Mouse (Mus musculus) cerebellum, adult 11-12 months (tissue): ENCODE data around the gene Myl6.

ENCODE experiments used
- DNase-seq: peaks from one replicate; pipeline ENCODE4 v3.0.0; 2022

Gene Myl6

DNA sequence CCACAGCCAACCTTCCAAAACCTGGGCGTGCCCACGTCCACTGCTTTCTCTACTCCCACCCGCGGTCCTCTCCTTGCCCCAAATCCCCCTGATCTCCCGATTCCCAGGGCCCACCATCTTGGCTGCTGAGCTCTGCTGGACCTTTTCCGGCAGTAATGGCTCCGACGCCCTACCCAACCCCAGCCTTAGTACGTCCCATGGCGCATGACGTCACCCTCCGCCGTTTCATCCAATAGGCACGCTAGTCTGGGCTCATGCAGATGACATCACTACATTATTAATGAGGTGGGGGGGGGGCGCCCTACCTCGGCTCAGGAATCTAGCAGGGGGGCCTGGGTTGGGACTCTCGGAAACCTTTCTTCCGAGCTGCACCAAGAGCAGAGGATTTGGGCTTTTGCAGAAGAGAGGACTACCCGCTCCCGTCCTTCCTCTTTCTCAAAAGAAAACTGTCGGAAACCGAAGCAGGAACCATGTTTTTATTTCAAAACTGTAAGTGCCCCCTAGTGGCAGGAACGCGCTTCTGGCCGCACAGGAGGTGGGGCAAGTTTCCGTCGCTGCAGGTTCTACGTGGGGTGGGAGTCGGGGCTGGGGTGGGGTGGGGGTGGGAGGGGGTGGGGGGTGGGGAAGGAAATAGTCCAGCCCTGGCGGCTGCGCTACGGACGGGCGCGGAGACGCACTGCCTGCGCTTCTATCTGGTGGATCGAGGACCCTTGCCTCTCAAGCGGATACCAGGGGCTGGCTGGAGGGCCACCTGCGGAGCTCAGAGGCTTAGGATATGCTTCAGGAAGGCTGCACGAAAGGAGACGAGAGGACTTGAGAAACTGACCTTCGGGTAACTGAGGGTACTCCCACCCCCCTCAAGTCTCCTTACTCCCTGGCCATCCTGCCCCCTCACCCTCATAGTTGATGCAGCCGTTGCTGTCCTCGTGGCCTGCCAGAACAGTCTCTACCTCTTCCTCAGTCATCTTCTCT lies at the start of gene Myl6:
TSS of gene Myl6 (minus strand) at position 451 of the 972 bp plus-strand sequence.
- peak; percentile 98 for DNase-seq

DNA sequence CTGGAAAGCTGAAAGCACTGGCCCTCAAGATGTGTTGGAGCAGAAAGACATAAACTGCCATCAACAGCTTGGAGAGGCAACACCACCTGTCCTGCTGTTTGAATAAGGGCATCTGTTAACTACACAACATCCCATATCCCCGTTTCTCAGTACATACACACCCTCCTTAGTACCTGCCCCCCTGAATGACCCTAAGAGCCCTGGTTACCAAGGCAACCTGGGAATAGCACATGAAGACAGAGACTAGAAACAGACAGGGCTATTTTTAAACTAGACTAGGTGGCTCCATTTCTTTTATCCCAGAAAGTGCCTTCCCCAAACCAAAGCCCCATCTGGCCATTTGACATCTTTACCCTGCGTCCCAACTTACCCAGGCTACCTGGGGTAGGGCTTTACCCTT lies 49.2 kb upstream of the Myl6 start:
- DNase-seq: no peak

DNA sequence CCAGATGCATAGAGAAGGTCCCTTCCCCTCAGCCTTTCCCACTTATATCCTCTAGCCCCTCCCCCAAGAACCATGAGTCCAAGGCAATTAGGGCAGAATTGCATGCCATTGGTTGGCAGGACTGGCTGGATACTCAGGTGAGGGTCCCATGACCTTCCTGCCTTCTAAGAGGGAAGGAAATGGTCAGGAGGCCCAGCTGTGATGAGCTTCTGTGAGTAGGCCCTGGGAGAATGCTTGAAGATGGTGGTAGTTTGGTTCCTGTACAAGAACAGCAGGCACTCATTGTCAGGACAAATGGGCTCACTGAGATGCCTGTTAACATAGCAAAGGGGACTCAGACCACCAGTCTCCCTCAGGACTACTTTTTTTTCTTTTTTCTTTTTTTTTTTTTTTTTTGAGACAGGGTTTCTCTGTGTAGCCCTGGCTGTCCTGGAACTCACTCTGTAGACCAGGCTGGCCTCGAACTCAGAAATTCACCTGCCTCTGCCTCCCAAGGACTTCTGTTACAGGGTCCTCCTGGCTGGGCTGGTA lies 44.5 kb upstream of the Myl6 start:
- DNase-seq: no peak

DNA sequence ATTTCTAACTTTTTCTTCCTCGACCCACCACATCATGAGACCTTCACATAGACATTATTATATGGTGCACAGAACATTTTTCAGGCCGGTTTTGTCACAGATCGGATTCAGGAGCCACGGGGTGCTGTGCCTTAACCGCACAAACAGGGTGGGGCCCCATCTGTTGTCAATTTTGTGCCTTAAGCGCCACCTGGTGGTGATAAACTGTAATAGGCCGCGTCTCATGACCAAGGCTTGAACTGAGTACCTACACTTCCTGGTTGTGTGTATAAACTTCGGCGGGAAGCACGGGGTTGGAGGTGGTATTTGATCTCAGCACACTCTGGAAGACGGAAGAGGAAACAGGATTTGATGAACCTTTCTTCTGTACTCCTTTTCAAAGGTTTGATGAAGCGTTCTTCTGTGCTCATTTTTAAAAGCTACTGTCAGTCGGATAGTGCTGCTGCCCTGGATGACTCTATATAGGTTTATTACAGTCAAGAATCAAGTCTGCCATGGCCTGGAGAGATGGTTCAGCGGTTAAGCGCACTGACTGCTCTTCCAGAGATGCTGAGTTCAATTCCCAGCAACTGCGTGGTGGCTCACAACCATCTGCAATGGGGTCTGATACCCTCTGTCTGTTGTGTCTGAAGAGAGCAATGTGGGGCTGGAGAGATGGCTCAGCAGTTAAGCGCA lies 42.5 kb upstream of the Myl6 start:
- DNase-seq: peak; percentile 87

DNA sequence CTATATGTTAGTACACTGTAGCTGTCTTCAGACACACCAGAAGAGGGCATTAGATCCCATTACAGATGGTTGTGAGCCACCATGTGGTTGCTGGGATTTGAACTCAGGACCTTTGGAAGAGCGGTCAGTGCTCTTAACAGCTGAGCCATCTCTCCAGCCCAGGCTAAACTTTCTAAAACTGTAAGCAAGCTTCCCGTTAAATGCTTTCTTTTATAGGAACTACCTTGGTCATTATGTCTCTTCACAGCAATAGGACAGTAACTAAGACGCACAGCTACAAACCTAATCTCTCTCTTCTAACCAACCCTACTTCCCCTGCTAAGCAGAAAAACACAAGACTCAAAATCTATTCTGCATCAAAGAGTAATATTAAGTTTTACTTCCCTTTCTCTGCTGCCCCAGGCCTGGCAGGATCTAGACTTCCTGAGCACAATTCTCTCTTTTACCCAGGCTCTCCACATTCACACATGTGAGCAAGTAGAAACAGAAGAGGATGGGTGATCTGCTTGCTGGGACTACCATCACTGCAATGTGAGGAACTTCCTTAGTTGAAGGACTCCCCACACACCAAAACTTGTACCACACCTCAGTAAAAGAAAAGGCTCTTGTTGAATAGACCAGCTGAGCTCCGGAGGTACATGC lies 41.8 kb upstream of the Myl6 start:
- no peak for DNase-seq

DNA sequence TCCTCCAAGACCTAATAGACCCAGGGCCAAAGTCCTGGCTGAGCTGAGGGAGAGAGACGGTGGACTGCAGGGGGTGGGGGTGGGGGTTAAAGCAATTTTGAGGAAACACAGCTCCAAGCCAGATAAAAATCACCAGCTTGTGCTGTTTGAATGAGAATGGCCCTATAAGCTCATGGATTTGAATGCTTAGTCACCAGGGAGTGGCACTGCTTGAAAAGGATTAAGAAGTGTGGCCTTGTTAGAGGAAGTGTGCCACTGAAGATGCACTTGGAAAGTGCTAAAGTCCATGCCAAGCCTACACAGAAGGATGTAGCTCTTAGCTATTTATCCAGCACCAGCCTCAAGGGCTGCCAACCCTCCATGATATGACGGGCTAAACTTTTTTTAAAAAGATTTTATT lies 41.3 kb upstream of the Myl6 start:
- no peak for DNase-seq

DNA sequence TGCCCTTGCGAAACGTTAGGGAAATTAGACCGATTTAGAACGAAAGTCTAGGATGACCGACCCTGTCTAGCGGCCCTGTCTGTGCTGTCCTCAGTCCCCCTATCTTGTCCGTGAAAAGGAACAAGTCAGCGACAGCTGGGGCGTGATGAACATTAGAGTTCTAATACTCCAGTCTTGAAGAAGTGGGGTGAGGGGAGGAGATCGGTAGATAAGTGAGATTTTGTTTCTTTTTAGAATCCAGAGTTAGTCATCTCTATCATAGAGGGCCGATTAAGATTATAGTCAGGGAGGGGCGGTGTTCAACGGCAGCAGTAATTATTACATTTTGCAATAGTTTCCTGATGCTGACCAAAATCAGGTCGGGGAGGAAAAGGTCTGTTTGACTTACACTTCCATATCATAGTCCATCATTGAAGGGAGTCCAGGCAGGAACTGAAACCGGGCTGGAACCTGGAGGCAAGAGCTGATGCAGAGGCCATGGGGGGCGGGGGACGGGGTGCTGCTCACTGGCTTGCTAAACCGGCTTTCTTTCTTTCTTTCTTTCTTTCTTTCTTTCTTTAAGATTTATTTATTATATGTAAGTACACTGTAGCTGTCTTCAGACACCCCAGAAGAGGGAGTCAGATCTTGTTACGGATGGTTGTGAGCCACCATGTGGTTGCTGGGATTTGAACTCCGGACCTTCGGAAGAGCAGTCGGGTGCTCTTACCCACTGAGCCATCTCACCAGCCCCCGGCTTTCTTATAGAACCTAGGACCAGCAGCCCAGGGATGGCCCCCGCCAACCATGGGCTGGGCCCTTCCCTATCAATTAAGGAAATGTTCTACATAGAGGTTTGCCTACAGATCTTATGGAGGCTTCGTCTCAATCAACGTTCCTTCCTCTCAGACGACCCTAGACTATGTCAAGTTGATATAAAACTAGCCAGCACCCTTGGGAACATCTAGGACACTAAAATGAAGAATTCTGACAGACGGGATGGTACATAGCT lies 32.7 kb upstream of the Myl6 start:
- DNase-seq: no peak

DNA sequence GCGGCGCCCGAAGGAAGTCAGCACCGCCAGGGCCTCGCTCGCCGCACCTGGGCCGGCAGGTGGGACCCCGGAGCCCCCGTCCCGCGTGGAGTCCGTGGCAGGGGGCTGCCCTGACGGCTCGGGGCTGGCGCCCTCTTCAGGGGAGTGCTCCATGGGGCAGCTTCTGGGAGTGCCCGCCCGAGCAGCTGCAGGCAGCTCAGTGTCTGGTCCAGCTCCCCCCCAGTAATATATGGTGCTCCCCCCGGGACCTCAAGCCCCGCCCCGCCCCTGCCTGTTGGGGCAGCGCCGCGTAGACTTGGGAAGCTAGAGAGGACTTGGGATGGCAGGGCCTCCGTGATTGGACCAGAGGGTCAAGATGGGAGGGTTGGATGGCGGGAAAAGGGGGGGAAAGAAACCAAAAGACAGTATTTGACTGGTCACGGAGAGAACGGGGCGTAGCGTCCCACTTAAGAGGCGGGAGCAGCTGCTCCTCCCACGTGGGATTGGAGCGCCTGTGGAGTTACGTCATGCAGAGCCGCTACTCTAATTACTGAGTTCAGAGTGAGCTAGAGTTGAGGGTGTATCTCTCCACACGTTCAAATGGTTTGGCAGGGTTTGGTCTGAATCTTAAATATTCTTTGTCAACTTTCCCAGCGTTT lies 31.8 kb upstream of the Myl6 start, which contains the start of gene Esyt1:
TSS of gene Esyt1 (minus strand) at position 201 of the 638 bp plus-strand sequence.
- peak; percentile 98 for DNase-seq

DNA sequence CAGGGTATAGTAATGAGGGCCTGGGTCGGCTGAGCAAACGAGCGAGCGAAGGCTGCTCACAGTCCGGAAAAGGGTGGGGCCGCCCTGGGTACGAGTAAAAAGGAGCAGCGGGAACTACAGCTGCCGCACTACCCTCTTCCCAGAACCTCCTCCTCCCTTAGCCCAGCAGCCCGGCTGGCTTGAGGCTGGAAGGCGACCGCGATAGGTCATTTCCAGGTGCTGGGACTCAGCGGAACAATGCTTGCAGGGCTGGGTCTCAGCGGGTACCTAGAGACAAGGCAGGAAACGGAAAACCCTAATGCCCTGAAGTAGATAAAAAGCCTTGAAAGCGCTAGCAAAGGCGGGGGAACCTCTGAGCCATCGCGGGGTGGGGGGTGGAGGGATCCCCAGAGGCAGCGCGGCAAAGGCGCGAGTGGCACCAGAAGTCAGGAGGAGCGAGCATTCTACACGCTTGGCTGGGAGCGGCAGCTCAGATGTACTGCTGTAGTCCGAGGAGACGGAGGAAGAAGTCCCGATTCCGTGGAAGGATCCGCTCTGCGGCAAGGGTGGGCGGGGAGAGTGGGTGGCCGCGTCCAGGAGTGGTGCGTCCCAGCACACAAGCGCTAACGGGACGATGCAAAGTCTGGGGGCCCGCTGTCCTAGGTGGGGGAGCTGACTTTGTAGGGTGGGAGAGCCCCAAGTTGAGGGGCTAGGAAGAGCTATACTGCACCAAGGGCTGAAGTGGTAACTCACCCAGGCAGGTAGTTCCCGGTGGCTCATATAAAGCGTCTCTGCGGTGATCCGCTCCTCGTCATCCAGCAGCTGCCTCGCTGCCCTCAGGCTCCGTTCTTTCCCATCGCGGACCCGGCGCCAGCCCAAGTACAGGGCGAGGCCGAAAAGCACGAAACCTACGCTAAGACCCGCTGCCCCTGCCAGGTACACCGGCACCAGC lies 31.1 kb upstream of the Myl6 start:
- peak; percentile 55 for DNase-seq

DNA sequence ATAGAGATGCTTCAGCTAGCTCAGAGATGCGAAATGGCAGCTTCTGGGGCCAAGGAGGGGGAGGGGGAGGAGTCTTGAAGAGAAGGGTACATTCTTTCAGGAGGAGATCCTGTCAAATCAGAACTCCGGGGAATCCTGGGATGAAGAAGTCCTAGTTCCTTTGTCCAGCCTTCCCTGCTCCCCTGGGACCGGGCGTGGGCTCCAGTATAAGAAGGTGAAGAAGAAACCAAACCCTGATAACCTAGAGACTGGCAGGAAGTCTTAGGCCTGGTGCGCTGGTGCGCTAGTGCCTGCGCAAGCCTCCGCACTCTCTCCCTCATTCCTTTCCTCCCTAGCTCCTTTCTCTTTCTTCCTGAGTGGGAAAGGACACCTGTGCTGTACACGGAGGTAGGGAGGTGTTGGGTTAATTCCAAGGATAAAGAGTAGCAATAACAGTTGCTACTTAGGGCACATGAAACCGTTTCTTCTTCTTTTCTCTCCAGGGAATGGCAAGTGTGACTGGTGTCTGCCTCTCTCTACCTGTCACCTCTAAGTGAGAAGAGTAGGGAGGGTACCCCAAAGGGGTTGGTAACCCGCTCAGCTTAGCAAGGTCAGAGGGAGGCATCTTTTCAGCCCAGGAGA lies 30.3 kb upstream of the Myl6 start:
- DNase-seq: no peak

DNA sequence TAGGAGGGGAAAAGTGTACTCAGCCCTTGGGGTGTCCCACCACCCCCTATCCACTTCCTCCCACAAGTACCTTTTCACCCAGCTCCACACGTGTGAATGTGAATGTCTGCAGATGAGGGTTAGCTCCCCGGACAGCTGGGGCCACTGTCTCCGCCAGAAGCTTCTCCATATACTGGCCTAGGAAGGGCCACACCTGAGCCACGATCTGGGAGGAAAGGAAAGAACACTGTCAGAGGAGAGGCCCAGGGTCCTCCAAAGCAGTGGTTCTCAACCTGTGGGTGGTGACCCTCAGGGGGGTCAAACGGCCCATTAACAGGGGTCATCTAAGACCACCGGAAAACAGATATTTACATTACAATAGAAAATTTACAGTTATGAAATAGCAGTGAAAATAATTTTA lies 28.4 kb upstream of the Myl6 start:
- no peak for DNase-seq

DNA sequence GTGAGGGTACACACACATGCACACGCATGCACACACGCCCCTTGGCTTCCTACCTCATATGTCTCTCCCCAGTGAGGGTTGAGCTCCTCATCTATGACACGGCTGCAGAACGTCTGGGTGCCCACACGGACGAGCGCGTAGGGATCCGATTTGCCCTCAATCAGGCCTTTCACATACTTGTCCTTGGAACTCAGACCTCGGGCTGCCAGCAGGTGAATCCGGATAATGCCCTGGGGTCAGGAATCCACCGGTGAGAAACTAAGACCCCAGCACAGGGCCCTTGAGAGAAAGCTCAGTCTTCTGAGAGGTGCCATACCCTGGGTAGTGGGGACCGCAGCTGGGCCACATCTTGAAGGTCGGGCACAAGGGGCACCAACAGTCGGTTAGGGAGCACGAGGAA lies 26.6 kb upstream of the Myl6 start:
- no peak for DNase-seq

DNA sequence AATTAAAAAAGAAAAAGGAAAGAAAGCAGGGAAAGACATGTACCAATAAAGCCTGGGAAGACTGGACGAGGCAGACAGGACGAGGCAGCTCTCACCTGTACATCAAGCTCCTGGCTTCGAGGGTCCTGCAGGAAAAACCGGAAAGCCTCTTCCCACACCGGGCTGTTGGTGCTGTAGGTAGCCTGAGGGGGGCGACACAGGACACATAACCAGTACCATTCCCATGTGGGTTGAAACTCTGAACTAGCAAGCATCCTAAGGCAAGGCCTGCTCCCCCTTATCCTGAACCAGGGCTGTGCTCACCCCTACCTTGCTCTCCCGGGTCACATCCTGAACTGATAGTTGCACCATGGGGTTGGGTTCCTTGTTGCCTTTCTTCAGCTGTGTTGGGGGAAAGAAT lies 24.9 kb upstream of the Myl6 start:
- DNase-seq: peak; percentile 65

DNA sequence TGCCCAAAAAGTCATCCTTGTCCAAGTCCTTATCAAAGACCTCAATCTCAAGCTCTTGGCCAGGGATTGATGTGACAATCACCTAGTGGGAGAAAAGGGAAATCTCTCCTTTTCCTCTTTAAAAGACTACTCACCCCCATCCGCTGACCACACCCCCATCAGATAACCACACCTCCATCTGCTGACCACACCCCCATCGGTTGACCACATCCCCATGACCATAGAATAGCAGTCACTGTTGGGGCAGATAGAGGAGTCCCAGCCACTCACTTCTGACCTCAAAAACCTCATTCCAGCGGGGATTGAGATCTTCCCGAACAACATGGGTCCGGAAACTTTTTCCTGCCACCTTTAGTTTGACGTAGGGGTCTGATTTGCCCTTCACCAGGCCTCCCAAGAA lies 22.7 kb upstream of the Myl6 start:
- no peak for DNase-seq

DNA sequence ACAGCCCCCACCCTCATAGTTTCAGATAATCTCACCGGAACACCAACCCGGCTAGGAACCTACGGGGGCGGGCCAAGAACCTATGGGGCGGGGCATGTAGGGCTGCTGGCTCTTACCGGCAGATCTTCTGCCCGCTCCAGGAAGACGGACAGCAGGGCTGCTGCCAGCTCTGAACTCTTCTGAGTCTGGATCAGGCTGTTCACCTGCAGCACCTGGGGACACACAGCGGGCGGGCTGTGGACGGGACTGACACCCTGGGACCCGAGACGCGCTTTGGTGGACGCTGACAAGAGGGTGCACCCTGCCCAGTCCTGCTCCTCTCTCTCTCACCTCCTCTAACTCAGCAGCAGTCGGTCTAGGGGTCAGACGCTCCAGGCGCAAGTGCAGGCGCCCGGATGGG lies 22.1 kb upstream of the Myl6 start:
- no peak for DNase-seq

DNA sequence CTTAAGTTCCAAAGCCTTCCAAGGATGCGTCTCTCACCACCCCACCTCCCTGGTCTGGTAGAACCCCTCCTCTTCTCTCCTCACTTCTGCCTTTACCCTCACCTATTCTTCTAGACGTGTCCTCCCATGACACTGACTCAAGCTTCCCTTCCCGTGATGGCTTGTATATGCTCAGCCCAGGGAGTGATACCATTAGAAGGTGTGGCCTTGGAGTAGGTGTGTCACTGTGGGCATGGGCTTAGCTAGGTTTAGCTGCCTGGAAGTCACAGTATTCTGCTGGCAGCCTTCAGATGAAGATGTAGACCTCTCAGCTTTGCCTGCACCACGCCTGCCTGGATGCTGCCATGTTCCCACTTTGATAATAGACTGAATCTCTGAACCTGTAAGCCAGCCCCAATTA lies 21.1 kb upstream of the Myl6 start:
- DNase-seq: no peak

DNA sequence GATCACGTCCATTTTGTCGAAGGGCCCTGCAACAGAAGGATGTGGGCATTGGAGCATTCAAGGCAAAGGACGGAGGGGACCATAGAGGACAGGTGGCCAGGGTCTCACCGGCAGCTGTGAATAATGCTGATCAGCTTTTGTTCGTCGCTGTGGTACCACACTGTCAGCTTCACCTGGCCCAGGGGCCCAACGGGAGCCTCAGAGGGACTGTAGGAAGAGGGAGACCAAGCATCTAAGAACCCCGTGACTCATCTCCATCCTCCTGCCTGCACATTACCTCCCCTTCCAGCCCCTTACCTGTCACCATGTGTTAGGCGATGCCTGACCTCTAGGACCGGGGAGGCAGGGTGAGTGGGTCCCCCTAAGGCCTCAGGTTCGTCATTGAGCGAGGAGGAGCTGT lies 17.8 kb upstream of the Myl6 start:
- no peak for DNase-seq

DNA sequence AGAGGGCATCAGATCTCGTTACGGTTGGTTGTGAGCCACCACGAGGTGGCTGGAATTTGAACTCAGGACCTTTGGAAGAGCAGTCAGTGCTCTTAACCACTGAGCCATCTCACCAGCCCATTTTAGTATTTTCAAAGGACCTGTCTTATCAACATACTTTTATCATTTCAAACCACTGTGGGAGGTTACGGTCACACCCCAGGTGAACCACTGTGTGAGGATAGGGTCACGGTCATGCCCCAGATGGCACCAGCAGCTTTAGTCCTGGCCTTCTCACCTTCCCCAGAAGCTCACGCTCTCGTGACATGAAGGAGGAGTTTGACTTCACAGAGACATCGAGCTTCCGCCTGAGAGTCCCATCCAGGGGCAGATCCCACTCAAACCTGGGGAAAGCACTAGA lies 17.2 kb upstream of the Myl6 start:
- no peak for DNase-seq

DNA sequence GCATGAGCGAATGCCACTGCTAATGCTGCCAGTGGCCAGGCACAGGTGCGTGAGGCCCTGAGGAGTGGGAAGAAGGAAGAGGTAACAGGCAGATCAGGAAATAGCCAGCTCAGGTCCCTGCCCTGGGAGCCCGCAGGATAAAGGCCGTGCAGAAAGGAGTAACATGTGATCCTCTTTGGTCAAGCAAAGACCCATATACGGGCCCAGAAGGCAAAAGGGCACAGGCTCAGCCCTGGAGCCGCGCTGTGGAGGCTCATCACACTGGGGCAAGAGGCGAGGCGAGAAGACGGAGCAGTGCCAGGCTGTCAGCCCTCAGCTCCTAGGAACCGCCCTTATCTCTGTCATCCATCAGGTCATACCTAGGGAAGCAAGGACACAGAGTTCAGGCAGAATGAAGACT lies 16.4 kb upstream of the Myl6 start:
- no peak for DNase-seq

DNA sequence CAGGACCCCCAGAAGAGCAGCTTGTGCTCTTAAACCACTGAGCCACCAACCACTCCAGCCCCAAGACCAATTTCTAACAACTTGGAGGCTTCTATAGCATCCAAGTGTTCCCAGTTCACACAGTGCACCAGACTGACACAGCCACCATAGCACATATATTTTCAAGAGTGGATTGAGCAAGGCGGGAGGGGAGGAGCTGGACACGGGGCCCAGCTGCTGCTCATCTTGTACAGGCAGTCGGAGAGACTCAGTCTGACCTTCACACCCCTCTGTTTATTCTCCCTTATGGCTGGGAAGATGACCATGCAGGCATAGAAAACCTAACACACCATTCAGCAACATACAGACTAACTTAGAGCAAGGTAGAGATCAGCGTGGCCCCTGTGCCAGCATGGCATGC lies 15.9 kb upstream of the Myl6 start:
- no peak for DNase-seq
